Mouse (Mus musculus): ENCODE results near the gene Unc5c. TPM values are rescaled to one million over a fixed set of nuclear protein-coding genes. Genes with fewer than 3 reads are reported as not detected.

Gene Unc5c
- total and polyA plus RNA-seq, 3 experiments, result not detected

DNA sequence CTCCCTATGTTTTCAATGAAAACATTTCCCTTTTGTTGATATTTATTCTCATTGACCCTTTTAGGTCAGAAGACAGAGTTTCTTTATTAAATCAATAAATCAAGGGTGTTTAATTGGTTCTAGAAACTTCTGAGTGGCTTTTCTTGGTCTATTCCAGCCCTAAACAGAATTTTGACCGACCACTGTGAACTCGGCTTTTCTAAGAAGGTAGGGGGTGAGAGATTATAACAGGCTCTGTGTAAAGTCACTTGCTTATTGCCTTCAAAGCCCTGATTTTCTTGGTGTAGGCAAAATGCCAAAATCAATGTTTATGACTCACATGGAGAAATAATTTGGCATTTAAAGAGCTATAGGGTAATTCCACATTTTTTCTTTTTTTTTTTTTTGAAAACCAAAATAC is 112.4 kb downstream of the Unc5c start:
- Histone ChIP-seq H3K36me3 (replicated peaks in 1 of 2; ENCODE audit: control insufficient read depth in 1 of 2, insufficient read depth in 1 of 2, low read length in 1 of 2) (no peaks in the 10 kb centered on the region), H3K4me2 (ENCODE audit: insufficient read depth, low read depth, poor library complexity, severe bottlenecking) (no peak overlapping the region), H3K9me3 (replicated peaks; ENCODE audit: low read length) (no peaks in the 10 kb centered on the region), H3K27me3 (replicated peaks) (no peaks in the 10 kb centered on the region), H3K79me2 (replicated peaks; ENCODE audit: control insufficient read depth, extremely low read depth, insufficient read depth, poor library complexity, severe bottlenecking) (no peaks in the 10 kb centered on the region), H3K4me3 (replicated peaks in 1 of 3; ENCODE audit: low read depth in 2 of 3, low read length in 2 of 3, poor library complexity in 1 of 3) (no peak overlapping the region), H3K27ac (ENCODE audit: insufficient read depth, low read depth) (no peak overlapping the region), H3K9ac (ENCODE audit: insufficient read depth, low read depth) (no peak overlapping the region), H3K4me1 (ENCODE audit: control insufficient read depth in 1 of 2, insufficient read depth in 2 of 2) (peaks cover 0 to 8% of the 10 kb centered on the region in 2 experiments; a peak in 2 of 4 replicates)
- in situ Hi-C loops (cut with MboI; ENCODE audit: low pct_ligation_motif_present, low pct_unique_long_range_greater_than_20kb, low sequenced_read_pairs) (no loop called here), dilution Hi-C loops (cut with MboI; ENCODE audit: extremely low pct_ligation_motif_present, extremely low pct_unique_long_range_greater_than_20kb, low sequenced_read_pairs) (no loop called here)
- TF ChIP-seq NELFE (IDR thresholded peaks at IDR 0.05; ENCODE audit: low read depth, low read length) (no peak), JUN (IDR thresholded peaks at IDR 0.05; ENCODE audit: insufficient read depth, low read depth, low read length) (no peak), ELF1 (IDR thresholded peaks at IDR 0.05; ENCODE audit: low read depth, low read length) (no peak), UBTF (IDR thresholded peaks at IDR 0.05; ENCODE audit: low read depth, low read length) (no peak), JUND (conservative IDR thresholded peaks at IDR 0.05; ENCODE audit: low read depth, low read length) (no peak), MAZ (IDR thresholded peaks at IDR 0.05; ENCODE audit: low read depth, low read length) (no peak), ZKSCAN1 (IDR thresholded peaks at IDR 0.05; ENCODE audit: borderline replicate concordance, low read depth, low read length) (no peak)
- DNase-seq (ENCODE audit: extremely low read depth), result no peak

DNA sequence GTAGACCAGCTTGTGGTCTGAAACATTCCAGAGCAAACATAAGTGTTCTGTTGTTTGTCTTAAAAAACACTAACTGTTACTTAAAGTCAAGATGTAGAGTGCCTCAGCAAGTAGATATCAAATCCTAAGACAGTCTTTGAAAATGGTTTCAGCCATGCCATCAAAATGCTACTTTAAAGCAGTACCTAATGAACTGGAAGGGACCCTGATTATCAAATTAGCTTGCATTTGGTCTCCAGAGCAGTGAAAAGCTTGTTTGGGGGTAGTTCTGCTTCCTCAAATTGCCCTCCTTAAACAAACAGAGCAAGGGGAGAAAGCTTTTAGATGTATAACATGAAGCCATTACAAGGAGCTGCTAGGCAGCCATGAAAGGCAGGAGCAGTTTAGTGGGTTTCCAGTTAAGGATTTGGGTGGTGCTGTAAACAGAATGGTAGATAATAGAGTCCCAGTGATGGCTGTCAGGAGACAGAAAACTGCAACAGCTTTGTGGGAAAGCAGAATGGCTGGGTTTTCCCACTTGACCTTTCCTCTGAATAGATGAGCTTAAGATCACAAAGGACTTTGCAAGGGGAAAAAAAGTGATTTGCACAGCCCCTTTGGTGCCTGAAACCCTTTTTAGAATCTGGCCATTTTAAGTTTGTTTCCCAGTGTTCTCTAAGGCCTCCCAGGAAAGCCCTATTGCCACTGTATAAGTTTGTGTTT is 116.3 kb downstream of the Unc5c start:
- Histone ChIP-seq H3K9me3 (replicated peaks; ENCODE audit: low read length) (no peaks in the 10 kb centered on the region), H3K27me3 (replicated peaks) (no peaks in the 10 kb centered on the region), H3K27ac (ENCODE audit: insufficient read depth, low read depth) (no peak overlapping the region), H3K4me2 (ENCODE audit: insufficient read depth, low read depth, poor library complexity, severe bottlenecking) (no peak overlapping the region), H3K79me2 (replicated peaks; ENCODE audit: control insufficient read depth, extremely low read depth, insufficient read depth, poor library complexity, severe bottlenecking) (no peaks in the 10 kb centered on the region), H3K36me3 (replicated peaks in 1 of 2; ENCODE audit: control insufficient read depth in 1 of 2, insufficient read depth in 1 of 2, low read length in 1 of 2) (no peaks in the 10 kb centered on the region), H3K9ac (ENCODE audit: insufficient read depth, low read depth) (no peak overlapping the region), H3K4me3 (replicated peaks in 1 of 3; ENCODE audit: low read depth in 2 of 3, low read length in 2 of 3, poor library complexity in 1 of 3) (no peak overlapping the region), H3K4me1 (ENCODE audit: control insufficient read depth in 1 of 2, insufficient read depth in 2 of 2) (peaks cover 0 to 8% of the 10 kb centered on the region in 2 experiments; a peak in 2 of 4 replicates)
- TF ChIP-seq RAD21 (IDR thresholded peaks at IDR 0.05; ENCODE audit: low read depth, low read length) (no peak), JUN (IDR thresholded peaks at IDR 0.05; ENCODE audit: insufficient read depth, low read depth, low read length) (no peak), ZNF384 (IDR thresholded peaks at IDR 0.05; ENCODE audit: low read depth, low read length) (no peak), KAT2A (IDR thresholded peaks at IDR 0.05; ENCODE audit: insufficient replicate concordance, low read length) (no peak), CHD1 (IDR thresholded peaks at IDR 0.05; ENCODE audit: low read depth, low read length) (no peak), TCF12 (IDR thresholded peaks at IDR 0.05; ENCODE audit: low read depth, low read length) (no peak), TBP (conservative IDR thresholded peaks at IDR 0.05; ENCODE audit: low read depth, low read length) (no peak), NRF1 (IDR thresholded peaks at IDR 0.05; ENCODE audit: low read depth, low read length) (no peak), UBTF (IDR thresholded peaks at IDR 0.05; ENCODE audit: low read depth, low read length) (no peak), HCFC1 (IDR thresholded peaks at IDR 0.05; ENCODE audit: low read depth, low read length) (no peak), E2F4 (IDR thresholded peaks at IDR 0.05; ENCODE audit: insufficient replicate concordance, low read depth, low read length) (no peak), MAX (IDR thresholded peaks at IDR 0.05; ENCODE audit: low read length) (no peak), PAX5 (IDR thresholded peaks at IDR 0.05; ENCODE audit: low read length) (no peak), EP300 (IDR thresholded peaks at IDR 0.05; ENCODE audit: low read length) (no peak), ZKSCAN1 (IDR thresholded peaks at IDR 0.05; ENCODE audit: borderline replicate concordance, low read depth, low read length) (no peak), ZC3H11A (IDR thresholded peaks at IDR 0.05; ENCODE audit: low read depth, low read length) (no peak), IRF4 (IDR thresholded peaks at IDR 0.05; ENCODE audit: low read depth, low read length) (no peak), USF2 (conservative IDR thresholded peaks at IDR 0.05; ENCODE audit: low read depth, low read length) (no peak), JUND (conservative IDR thresholded peaks at IDR 0.05; ENCODE audit: low read depth, low read length) (no peak), SIN3A (IDR thresholded peaks at IDR 0.05; ENCODE audit: low read length) (no peak)
- dilution Hi-C loops (cut with MboI; ENCODE audit: extremely low pct_ligation_motif_present, extremely low pct_unique_long_range_greater_than_20kb, low sequenced_read_pairs), result no loop called here
- no peak for DNase-seq (ENCODE audit: extremely low read depth)
- in situ Hi-C loops (cut with MboI; ENCODE audit: low pct_ligation_motif_present, low pct_unique_long_range_greater_than_20kb, low sequenced_read_pairs), result no loop called here

All from CH12.LX (cell line).